Mouse (Mus musculus): ENCODE results near the gene Spata18. TPM values are rescaled to one million over a fixed set of nuclear protein-coding genes. Genes with fewer than 3 reads are reported as not detected.

The Spata18 gene
- polyA plus RNA-seq, 1 experiment from 2014 or later, result 0.14 TPM

DNA sequence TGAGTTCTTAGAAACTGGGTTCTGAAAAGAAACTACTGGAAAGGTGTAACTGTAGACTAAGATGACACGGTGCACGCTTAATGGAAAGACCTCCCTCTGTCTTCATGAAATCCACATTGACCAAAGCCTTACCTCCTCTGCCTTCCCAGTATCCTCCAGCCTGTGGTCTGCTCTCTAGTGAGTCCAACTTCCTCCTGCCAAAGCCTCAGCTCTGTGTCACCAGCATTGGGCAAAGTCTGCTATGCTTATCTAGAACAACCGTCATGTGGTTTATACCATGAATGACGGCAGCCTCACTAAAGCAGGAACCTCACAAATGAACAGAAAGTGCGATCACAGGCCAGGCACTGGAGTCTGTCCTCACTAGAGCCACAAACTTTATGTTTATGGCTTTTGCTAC, 21.0 kb upstream of the Spata18 start:
- Histone ChIP-seq H3K4me3 (replicated peaks) (no peak overlapping the region), H3K27ac (replicated peaks) (no peak overlapping the region), H3K4me1 (0 out of 2 replicates have a peak, but pooled peaks cover 4% of the 10 kb centered on the region), H3K27me3 (replicated peaks) (no peaks in the 10 kb centered on the region), H3K4me2 (no peak overlapping the region), H3K36me3 (peaks cover 13% of the 10 kb centered on the region), H3K9ac (replicated peaks) (no peak overlapping the region), H3K9me3 (replicated peaks) (no peaks in the 10 kb centered on the region)
- no peak for ATAC-seq (ENCODE audit: low FRiP score)
- 85% methylated on average over 5 of the region's 5 CpGs for WGBS

GRCm38 (mm10) chr5:73631001-73631558, 20.1 kb upstream of the Spata18 start:
- no peak overlapping the region for H3K4me2 ChIP-seq
- no peak overlapping the region for H3K27ac ChIP-seq (replicated peaks)
- H3K9ac ChIP-seq (replicated peaks), result no peak overlapping the region
- ATAC-seq (ENCODE audit: low FRiP score), result no peak
- WGBS, result 43% methylated on average over 10 of the region's 10 CpGs
- 0 out of 2 replicates have a peak, but pooled peaks cover 4% of the 10 kb centered on the region for H3K4me1 ChIP-seq
- H3K36me3 ChIP-seq, result peaks cover 19% of the 10 kb centered on the region
- no peak overlapping the region for H3K4me3 ChIP-seq (replicated peaks)
- H3K9me3 ChIP-seq (replicated peaks), result no peaks in the 10 kb centered on the region
- no peaks in the 10 kb centered on the region for H3K27me3 ChIP-seq (replicated peaks)

- Histone ChIP-seq H3K27ac (replicated peaks) (no peak within 1 kb of the TSS), H3K4me1 (peaks cover 6% of the 10 kb centered on the region), H3K4me3 (replicated peaks) (no peak within 1 kb of the TSS), H3K9me3 (replicated peaks) (no peaks in the 10 kb centered on the region), H3K9ac (replicated peaks) (no peak within 1 kb of the TSS), H3K36me3 (peaks cover 26% of the 10 kb centered on the region), H3K4me2 (no peak within 1 kb of the TSS), H3K27me3 (replicated peaks) (no peaks in the 10 kb centered on the region)
- no peak for ATAC-seq (ENCODE audit: low FRiP score)
- WGBS, result 81% methylated on average over 8 of the region's 8 CpGs
Measured at GRCm38 (mm10) chr5:73632291-73632690, 18.9 kb upstream of the Spata18 start, which contains the start of gene Lrrc66. Lrrc66 (minus strand) TSS chr5:73632526.

GRCm38 (mm10) chr5:73633141-73633540, 18.0 kb upstream of the Spata18 start:
- H3K9me3 ChIP-seq (replicated peaks), result no peaks in the 10 kb centered on the region
- H3K27ac ChIP-seq (replicated peaks), result no peak overlapping the region
- peaks cover 9% of the 10 kb centered on the region for H3K4me1 ChIP-seq
- H3K27me3 ChIP-seq (replicated peaks), result no peaks in the 10 kb centered on the region
- no peak overlapping the region for H3K4me2 ChIP-seq
- H3K9ac ChIP-seq (replicated peaks), result no peak overlapping the region
- ATAC-seq (ENCODE audit: low FRiP score), result no peak
- H3K36me3 ChIP-seq, result peaks cover 26% of the 10 kb centered on the region
- no peak overlapping the region for H3K4me3 ChIP-seq (replicated peaks)
- WGBS, result 61% methylated on average over 8 of the region's 8 CpGs

GRCm38 (mm10) chr5:73637337-73638107, 13.7 kb upstream of the Spata18 start:
- no peaks in the 10 kb centered on the region for H3K27me3 ChIP-seq (replicated peaks)
- 42% methylated on average over 8 of the region's 8 CpGs for WGBS
- peak overlapping the region; percentile 2 for H3K27ac ChIP-seq (replicated peaks)
- H3K4me1 ChIP-seq, result peaks cover 5% of the 10 kb centered on the region
- no peak overlapping the region for H3K4me2 ChIP-seq
- peaks cover 57% of the 10 kb centered on the region for H3K36me3 ChIP-seq
- no peaks in the 10 kb centered on the region for H3K9me3 ChIP-seq (replicated peaks)
- peak; percentile 81 for ATAC-seq (ENCODE audit: low FRiP score)
- H3K9ac ChIP-seq (replicated peaks), result no peak overlapping the region
- H3K4me3 ChIP-seq (replicated peaks), result no peak overlapping the region

DNA sequence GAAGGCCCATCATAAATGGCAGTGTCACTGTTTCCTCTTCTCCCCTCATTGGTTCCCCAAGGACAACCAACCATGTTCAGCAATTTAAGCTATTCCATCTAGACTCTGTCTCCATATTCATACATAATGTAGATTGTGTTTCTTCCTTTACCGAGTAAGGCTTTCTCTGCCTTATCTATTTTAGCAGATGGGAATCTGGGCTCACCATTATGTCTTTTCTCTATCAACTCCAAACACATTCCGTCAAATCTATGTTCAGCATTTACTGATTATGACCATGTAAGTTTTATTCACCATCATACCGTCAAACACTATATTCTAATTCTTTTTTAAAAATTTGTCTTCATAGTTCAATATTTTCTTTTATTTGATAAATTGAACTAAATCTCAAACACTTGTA, 10.1 kb upstream of the Spata18 start:
- peaks cover 8% of the 10 kb centered on the region for H3K4me1 ChIP-seq
- no peak overlapping the region for H3K4me3 ChIP-seq (replicated peaks)
- peaks cover 39% of the 10 kb centered on the region for H3K36me3 ChIP-seq
- H3K27me3 ChIP-seq (replicated peaks), result no peaks in the 10 kb centered on the region
- WGBS, result 90% methylated on average over 3 of the region's 3 CpGs
- H3K9ac ChIP-seq (replicated peaks), result no peak overlapping the region
- ATAC-seq (ENCODE audit: low FRiP score), result no peak
- H3K27ac ChIP-seq (replicated peaks), result no peak overlapping the region
- H3K4me2 ChIP-seq, result no peak overlapping the region
- no peaks in the 10 kb centered on the region for H3K9me3 ChIP-seq (replicated peaks)

- H3K9ac ChIP-seq (replicated peaks), result no peak overlapping the region
- H3K9me3 ChIP-seq (replicated peaks), result no peaks in the 10 kb centered on the region
- WGBS, result 82% methylated on average over 4 of the region's 4 CpGs
- H3K27ac ChIP-seq (replicated peaks), result no peak overlapping the region
- H3K4me1 ChIP-seq, result peaks cover 17% of the 10 kb centered on the region
- H3K36me3 ChIP-seq, result peaks cover 32% of the 10 kb centered on the region
- no peak for ATAC-seq (ENCODE audit: low FRiP score)
- no peaks in the 10 kb centered on the region for H3K27me3 ChIP-seq (replicated peaks)
- H3K4me2 ChIP-seq, result no peak overlapping the region
- H3K4me3 ChIP-seq (replicated peaks), result no peak overlapping the region
Measured at GRCm38 (mm10) chr5:73642091-73642490, 9.1 kb upstream of the Spata18 start.

DNA sequence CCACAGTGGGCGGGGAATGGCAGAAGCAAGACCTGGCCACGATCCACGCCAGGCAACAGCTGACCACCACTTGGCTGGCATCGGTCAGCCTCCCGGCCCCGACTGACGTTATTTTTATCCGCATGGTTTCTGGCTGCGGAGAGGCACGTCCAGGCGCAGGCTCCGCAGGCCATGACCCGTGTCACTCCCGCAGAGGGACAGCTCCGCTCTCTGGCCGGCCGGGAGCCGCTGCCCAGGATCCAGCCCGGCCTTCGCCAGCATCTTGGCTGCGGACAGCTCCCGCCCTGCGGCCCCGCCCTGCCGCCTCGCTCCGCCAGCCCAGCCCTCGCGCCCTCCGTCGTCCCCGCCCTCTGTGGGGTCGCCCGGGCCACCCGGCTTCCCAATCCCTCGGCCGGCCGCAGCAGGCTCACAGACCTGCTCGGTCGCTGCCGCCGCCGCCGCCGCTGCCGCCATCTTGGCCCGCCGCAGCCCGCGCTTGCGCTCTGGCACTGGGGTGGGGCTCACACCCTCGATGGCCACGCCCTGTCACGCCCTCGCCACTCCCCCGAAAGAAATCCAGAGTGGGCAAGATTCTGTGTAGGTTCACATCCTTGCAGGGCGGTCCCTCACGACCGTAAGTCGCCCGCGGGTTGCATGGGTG, 3.8 kb upstream of the Spata18 start, which contains the start of gene Sgcb:
TSS of gene Sgcb (minus strand) at position 530 of the 640 bp plus-strand sequence.
- under 1% methylated on average over 59 of the region's 62 CpGs for WGBS
- H3K9me3 ChIP-seq (replicated peaks), result no peaks in the 10 kb centered on the region
- peak within 1 kb of the TSS; percentile 87 for H3K4me3 ChIP-seq (replicated peaks)
- peaks cover 35% of the 10 kb centered on the region for H3K4me1 ChIP-seq
- peaks cover 37% of the 10 kb centered on the region for H3K27me3 ChIP-seq (replicated peaks)
- peaks cover under 1% of the 10 kb centered on the region; the same call in 1 of the 2 replicates for H3K36me3 ChIP-seq
- peak within 1 kb of the TSS; percentile 56 for H3K27ac ChIP-seq (replicated peaks)
- peak within 1 kb of the TSS; percentile 73 for H3K4me2 ChIP-seq
- H3K9ac ChIP-seq (replicated peaks), result peak within 1 kb of the TSS; percentile 87
- peak; percentile 91 for ATAC-seq (ENCODE audit: low FRiP score)

DNA sequence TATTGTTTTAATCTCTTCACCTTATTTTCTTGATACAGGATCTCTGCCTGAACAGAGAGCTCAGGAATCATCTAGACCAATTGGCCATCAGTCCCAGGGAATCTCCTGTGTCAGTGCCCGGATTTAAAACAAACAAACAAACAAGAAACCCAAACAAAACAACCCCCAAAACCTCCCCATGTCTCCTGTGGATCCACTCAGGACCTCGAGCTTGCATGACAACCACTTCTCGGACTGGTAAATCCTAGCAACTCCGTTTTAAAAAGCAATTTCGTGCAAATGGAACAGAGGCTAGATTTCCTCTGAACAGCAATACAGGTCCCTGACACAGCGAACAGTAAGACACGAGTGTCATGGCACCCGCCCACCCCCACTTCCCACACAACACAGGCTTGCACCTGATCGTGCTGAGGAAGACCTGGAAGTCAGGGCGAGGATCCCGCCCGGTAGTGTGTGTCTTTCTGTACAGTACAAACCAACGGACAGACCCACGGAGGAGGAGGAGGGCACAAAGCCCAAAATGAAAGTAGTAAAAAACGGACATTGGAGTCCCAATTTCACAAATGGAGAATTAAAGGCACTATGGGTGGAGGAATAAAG, 714 bp upstream of the Spata18 start:
- Histone ChIP-seq H3K27me3 (replicated peaks) (peaks cover 51% of the 10 kb centered on the region), H3K9me3 (replicated peaks) (no peaks in the 10 kb centered on the region), H3K4me2 (peak overlapping the region; percentile 88), H3K9ac (replicated peaks) (peak overlapping the region; percentile 41; the same call in 1 of the 2 replicates), H3K27ac (replicated peaks) (no peak overlapping the region), H3K4me3 (replicated peaks) (peak overlapping the region; percentile 37), H3K4me1 (peaks cover 35% of the 10 kb centered on the region), H3K36me3 (no peaks in the 10 kb centered on the region)
- 3% methylated on average over 15 of the region's 15 CpGs for WGBS
- ATAC-seq (ENCODE audit: low FRiP score), result no peak

GRCm38 (mm10) chr5:73651855-73652201, 649 bp downstream of the Spata18 start:
- H3K27ac ChIP-seq (replicated peaks), result no peak overlapping the region
- peak overlapping the region; percentile 37 for H3K4me3 ChIP-seq (replicated peaks)
- H3K4me1 ChIP-seq, result peaks cover 24% of the 10 kb centered on the region
- H3K27me3 ChIP-seq (replicated peaks), result peaks cover 51% of the 10 kb centered on the region
- 4% methylated on average over 4 of the region's 4 CpGs for WGBS
- no peak for ATAC-seq (ENCODE audit: low FRiP score)
- H3K9me3 ChIP-seq (replicated peaks), result no peaks in the 10 kb centered on the region
- peak overlapping the region; percentile 88 for H3K4me2 ChIP-seq
- H3K9ac ChIP-seq (replicated peaks), result no peak overlapping the region
- H3K36me3 ChIP-seq, result no peaks in the 10 kb centered on the region

DNA sequence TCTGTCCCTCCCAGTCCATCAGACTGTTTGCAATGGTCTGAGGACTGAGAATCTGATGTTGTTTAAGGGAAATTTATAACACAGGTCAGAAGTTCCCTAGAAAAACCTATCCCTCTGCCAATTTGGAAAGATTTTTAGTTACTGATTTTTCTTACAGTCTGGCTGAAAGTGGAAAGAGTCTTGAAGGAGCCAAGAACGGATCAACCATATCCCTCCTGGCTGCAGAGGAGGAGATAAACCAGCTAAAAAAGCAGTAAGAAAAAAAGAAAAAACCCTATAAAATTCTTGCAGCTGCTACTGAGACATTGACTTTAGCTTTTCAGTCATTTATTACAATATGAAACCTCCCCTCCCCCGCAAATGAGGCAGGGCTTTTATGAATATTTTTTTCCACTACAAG, 15.5 kb downstream of the Spata18 start:
- peaks cover 4% of the 10 kb centered on the region; the same call in 1 of the 2 replicates for H3K4me1 ChIP-seq
- H3K4me2 ChIP-seq, result no peak overlapping the region
- no peak overlapping the region for H3K27ac ChIP-seq (replicated peaks)
- 97% methylated on average over 2 of the region's 2 CpGs for WGBS
- H3K4me3 ChIP-seq (replicated peaks), result no peak overlapping the region
- H3K9ac ChIP-seq (replicated peaks), result no peak overlapping the region
- H3K27me3 ChIP-seq (replicated peaks), result no peaks in the 10 kb centered on the region
- no peaks in the 10 kb centered on the region for H3K9me3 ChIP-seq (replicated peaks)
- ATAC-seq (ENCODE audit: low FRiP score), result no peak
- H3K36me3 ChIP-seq, result no peaks in the 10 kb centered on the region
